Comparison of ENCODE assay signal across 11 mouse cellular contexts in the genomic region with DNA sequence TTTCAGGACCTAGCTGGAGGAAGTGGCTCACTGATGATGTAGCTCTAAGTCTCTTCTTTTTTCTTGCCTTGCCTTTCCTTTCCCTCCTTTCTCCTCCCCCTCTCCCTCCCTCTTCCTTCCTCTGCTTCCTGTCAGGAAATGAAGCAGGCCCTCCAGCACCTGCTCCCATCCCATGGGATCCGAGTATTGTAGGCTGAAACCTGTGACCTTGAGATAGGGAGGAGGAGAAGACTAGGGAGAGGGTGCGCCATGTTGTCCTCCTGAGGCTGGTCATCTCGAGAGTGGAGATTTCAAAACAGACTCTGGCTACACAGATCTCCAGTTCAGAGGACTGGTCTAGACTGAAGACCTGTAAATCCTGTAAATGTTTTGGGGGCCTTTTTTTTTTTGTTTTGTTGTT. TPM values are rescaled to one million over a fixed set of nuclear protein-coding genes. Genes with fewer than 3 reads are reported as not detected.
DNase-seq lines count a peak whose midpoint lies in the region; ATAC-seq and TF ChIP-seq lines count a peak whose summit lies in the region.
"Had no signal": no experiment of that assay in that cellular context is flagged by ENCODE, and none has a peak within 500 bp of the region (broad histone marks: within the 10 kb centered on the region; RNA-seq: fewer than 3 reads in every experiment).

No protein-coding gene starts in this region.

- TF ChIP-seq CTCF in ES-Bruce4 (IDR thresholded peaks at IDR 0.05; ENCODE audit: low read depth, low read length) = no peak

- no peaks in the 10 kb centered on the region for H3K36me3 ChIP-seq in forebrain, embryonic 13.5 days (ENCODE audit: poor library complexity, severe bottlenecking)
- H3K36me3 ChIP-seq in forebrain, embryonic 14.5 days (ENCODE audit: control insufficient read depth, insufficient read depth, low read length) = no peaks in the 10 kb centered on the region
- no peaks in the 10 kb centered on the region for H3K36me3 ChIP-seq in kidney, embryonic 16.5 days (ENCODE audit: insufficient read depth, low read length)
- no peaks in the 10 kb centered on the region for H3K36me3 ChIP-seq in ES-Bruce4 (ENCODE audit: control insufficient read depth, insufficient read depth, low read length, poor library complexity, severe bottlenecking)
- no peaks in the 10 kb centered on the region for H3K36me3 ChIP-seq in liver, embryonic 11.5 days (ENCODE audit: control insufficient read depth, insufficient read depth, low read length)
- H3K36me3 ChIP-seq: limb, embryonic 15.5 days; midbrain, embryonic 15.5 days had no signal

- TF ChIP-seq EP300 in ES-Bruce4 (IDR thresholded peaks at IDR 0.05; ENCODE audit: insufficient read depth, low read depth, low read length) = no peak

- H3K4me1 ChIP-seq in forebrain, embryonic 13.5 days = peaks cover 14% of the 10 kb centered on the region
- peaks cover 11% of the 10 kb centered on the region for H3K4me1 ChIP-seq in forebrain, embryonic 14.5 days (ENCODE audit: control insufficient read depth, insufficient read depth, low read length)
- peaks cover 18% of the 10 kb centered on the region for H3K4me1 ChIP-seq in kidney, embryonic 16.5 days (ENCODE audit: insufficient read depth, low read length)
- H3K4me1 ChIP-seq in ES-Bruce4 (ENCODE audit: control insufficient read depth, insufficient read depth, low read length) = no peaks in the 10 kb centered on the region
- peaks cover 10% of the 10 kb centered on the region for H3K4me1 ChIP-seq in liver, embryonic 11.5 days (replicated peaks; ENCODE audit: control insufficient read depth, insufficient read depth, low read length)

- H3K9me3 ChIP-seq in forebrain, embryonic 13.5 days (replicated peaks) = no peaks in the 10 kb centered on the region
- no peaks in the 10 kb centered on the region for H3K9me3 ChIP-seq in forebrain, embryonic 14.5 days (replicated peaks; ENCODE audit: control insufficient read depth, low read length)
- no peaks in the 10 kb centered on the region for H3K9me3 ChIP-seq in kidney, embryonic 16.5 days (ENCODE audit: low read length)
- H3K9me3 ChIP-seq in ES-Bruce4 (replicated peaks; ENCODE audit: control insufficient read depth, insufficient read depth, low read length, poor library complexity, severe bottlenecking) = no peaks in the 10 kb centered on the region
- H3K9me3 ChIP-seq in liver, embryonic 11.5 days (ENCODE audit: control insufficient read depth, low read length) = no peaks in the 10 kb centered on the region
- H3K9me3 ChIP-seq: limb, embryonic 15.5 days; midbrain, embryonic 15.5 days had no signal

- no peak overlapping the region for H3K4me3 ChIP-seq in forebrain, embryonic 13.5 days
- no peak overlapping the region for H3K4me3 ChIP-seq in forebrain, embryonic 14.5 days (ENCODE audit: low read depth, low read length)
- H3K4me3 ChIP-seq in kidney, embryonic 16.5 days (ENCODE audit: low read length) = no peak overlapping the region
- H3K4me3 ChIP-seq in ES-Bruce4 (ENCODE audit: low read depth, low read length) = peak overlapping the region; percentile 21
- H3K4me3 ChIP-seq in liver, embryonic 11.5 days (ENCODE audit: low read depth, low read length) = 0 out of 2 replicates have a peak overlapping the region, but pooled peaks have one; percentile 81

- H3K4me2 ChIP-seq in forebrain, embryonic 13.5 days = no peak overlapping the region
- no peak overlapping the region for H3K4me2 ChIP-seq in forebrain, embryonic 14.5 days (ENCODE audit: low read length)
- H3K4me2 ChIP-seq in kidney, embryonic 16.5 days (replicated peaks; ENCODE audit: low read depth, low read length) = 0 out of 2 replicates have a peak overlapping the region, but pooled peaks have one; percentile 84
- H3K4me2 ChIP-seq in liver, embryonic 11.5 days = peak overlapping the region; percentile 8; the same call in 1 of the 2 replicates

- no peak overlapping the region for H3K27ac ChIP-seq in forebrain, embryonic 13.5 days
- H3K27ac ChIP-seq in forebrain, embryonic 14.5 days (ENCODE audit: low read depth, low read length) = no peak overlapping the region
- peak overlapping the region; percentile 98; the same call in 1 of the 2 replicates for H3K27ac ChIP-seq in kidney, embryonic 16.5 days (ENCODE audit: low read length)
- H3K27ac ChIP-seq in ES-Bruce4 (ENCODE audit: insufficient read depth, low read length) = peak overlapping the region; percentile 87
- H3K27ac ChIP-seq in liver, embryonic 11.5 days (ENCODE audit: low read depth, low read length) = no peak overlapping the region
- H3K27ac ChIP-seq: midbrain, embryonic 15.5 days had no signal

- H3K9ac ChIP-seq in forebrain, embryonic 13.5 days = peak overlapping the region; percentile 77
- no peak overlapping the region for H3K9ac ChIP-seq in forebrain, embryonic 14.5 days (ENCODE audit: low read length)
- H3K9ac ChIP-seq in kidney, embryonic 16.5 days (replicated peaks; ENCODE audit: low read length) = no peak overlapping the region
- peak overlapping the region; percentile 92 for H3K9ac ChIP-seq in ES-Bruce4 (ENCODE audit: low read depth, poor library complexity, severe bottlenecking)
- H3K9ac ChIP-seq in liver, embryonic 11.5 days (ENCODE audit: low read depth, low read length) = no peak overlapping the region
- H3K9ac ChIP-seq: limb, embryonic 15.5 days had no signal

- TF ChIP-seq POLR2A in ES-Bruce4 (IDR thresholded peaks at IDR 0.05; ENCODE audit: insufficient read depth, low read length) = no peak

- 65% methylated on average over 3 of the region's 3 CpGs for WGBS in forebrain, embryonic 13.5 days
- WGBS in forebrain, embryonic 14.5 days = 78% methylated on average over 3 of the region's 3 CpGs
- 53% methylated on average over 3 of the region's 3 CpGs for WGBS in kidney, embryonic 16.5 days
- WGBS in liver, embryonic 11.5 days = 64% methylated on average over 3 of the region's 3 CpGs

- no peaks in the 10 kb centered on the region for H3K27me3 ChIP-seq in forebrain, embryonic 13.5 days
- no peaks in the 10 kb centered on the region for H3K27me3 ChIP-seq in forebrain, embryonic 14.5 days (replicated peaks; ENCODE audit: control insufficient read depth, insufficient read depth, low read length)
- H3K27me3 ChIP-seq in kidney, embryonic 16.5 days (ENCODE audit: insufficient read depth, low read length) = no peaks in the 10 kb centered on the region
- H3K27me3 ChIP-seq in ES-Bruce4 (ENCODE audit: control insufficient read depth, insufficient read depth, low read length, poor library complexity, severe bottlenecking) = no peaks in the 10 kb centered on the region
- no peaks in the 10 kb centered on the region for H3K27me3 ChIP-seq in liver, embryonic 11.5 days (replicated peaks; ENCODE audit: control insufficient read depth, insufficient read depth, low read length)
- H3K27me3 ChIP-seq: limb, embryonic 15.5 days; midbrain, embryonic 15.5 days had no signal

- no peak for ATAC-seq in forebrain, embryonic 13.5 days
- no peak for ATAC-seq in forebrain, embryonic 14.5 days
- no peak for ATAC-seq in kidney, embryonic 16.5 days (ENCODE audit: low FRiP score, low TSS enrichment)
- ATAC-seq in liver, embryonic 11.5 days (replicated peaks; ENCODE audit: low FRiP score) = no peak
- ATAC-seq: midbrain, embryonic 15.5 days had no signal

- DNase-seq in forebrain, embryonic 14.5 days (ENCODE audit: low spot score) = no peak
- DNase-seq in kidney, adult 9 months = no peak
- no peak for DNase-seq in liver, embryonic 11.5 days (ENCODE audit: low spot score)
- no peak for DNase-seq in embryo, embryonic 10.5 days (ENCODE audit: low spot score)
- no peak for DNase-seq in c-Kit-positive CD71-positive TER-119-positive erythroid progenitor cells, embryonic 14.5 days (ENCODE audit: low spot score)
- DNase-seq: cerebellum, adult 11 months had no signal

RNA-seq across cellular contexts. Expression of a gene that starts 1.6 kb away (rescaled TPM):
- polyA plus RNA-seq in forebrain, embryonic 13.5 days (2015; fragmentation: Nextera tagmentation; extraction: Ambion mirVana) = 11.0 and 12.8 TPM in 2 replicates
- 5.7 and 7.7 TPM in 2 replicates for polyA plus RNA-seq in forebrain, embryonic 14.5 days (2014; fragmentation: Nextera tagmentation; extraction: Ambion mirVana)
- polyA plus RNA-seq in kidney, embryonic 16.5 days (2015; fragmentation: Nextera tagmentation; extraction: Ambion mirVana) = 10.4 and 11.0 TPM in 2 replicates
- 3.2 and 5.6 TPM in 2 replicates for polyA plus RNA-seq in ES-Bruce4 (2011; ENCODE audit: insufficient read depth, insufficient read length, low read depth, missing spikeins)
- 5.1 and 5.9 TPM in 2 replicates for polyA plus RNA-seq in liver, embryonic 11.5 days (2014; fragmentation: Nextera tagmentation; extraction: Ambion mirVana)

RNA-seq across cellular contexts. Expression of a gene that starts 5.6 kb away (rescaled TPM):
- 23.3 and 24.4 TPM in 2 replicates for polyA plus RNA-seq in forebrain, embryonic 13.5 days (2015; fragmentation: Nextera tagmentation; extraction: Ambion mirVana)
- 20.1 and 20.4 TPM in 2 replicates for polyA plus RNA-seq in forebrain, embryonic 14.5 days (2014; fragmentation: Nextera tagmentation; extraction: Ambion mirVana)
- 34.9 and 36.3 TPM in 2 replicates for polyA plus RNA-seq in kidney, embryonic 16.5 days (2015; fragmentation: Nextera tagmentation; extraction: Ambion mirVana)
- polyA plus RNA-seq in ES-Bruce4 (2011; ENCODE audit: insufficient read depth, insufficient read length, low read depth, missing spikeins) = 15.9 and 16.1 TPM in 2 replicates
- 39.1 and 43.8 TPM in 2 replicates for polyA plus RNA-seq in liver, embryonic 11.5 days (2014; fragmentation: Nextera tagmentation; extraction: Ambion mirVana)

RNA-seq across cellular contexts. Expression of a gene that starts 47.3 kb away (rescaled TPM):
- polyA plus RNA-seq in forebrain, embryonic 13.5 days (2015; fragmentation: Nextera tagmentation; extraction: Ambion mirVana) = 1.5 and 1.8 TPM in 2 replicates
- 2.2 and 2.7 TPM in 2 replicates for polyA plus RNA-seq in forebrain, embryonic 14.5 days (2014; fragmentation: Nextera tagmentation; extraction: Ambion mirVana)
- polyA plus RNA-seq in kidney, embryonic 16.5 days (2015; fragmentation: Nextera tagmentation; extraction: Ambion mirVana) = 2.5 and 4.2 TPM in 2 replicates
- polyA plus RNA-seq in ES-Bruce4 (2011; ENCODE audit: insufficient read depth, insufficient read length, low read depth, missing spikeins) = not detected in 2 replicates
- 9.3 and 11.7 TPM in 2 replicates for polyA plus RNA-seq in liver, embryonic 11.5 days (2014; fragmentation: Nextera tagmentation; extraction: Ambion mirVana)

Comparison
In these comparisons a context has a peak if more than half of its experiments do, and no peak if none do; other contexts are left out.
1. H3K9ac ChIP-seq: peak in forebrain, embryonic 13.5 days (single experiment) and ES-Bruce4 (single experiment); none in forebrain, embryonic 14.5 days (single experiment), kidney, embryonic 16.5 days (single experiment) and liver, embryonic 11.5 days (single experiment).
2. H3K27ac ChIP-seq: peak in kidney, embryonic 16.5 days (single experiment) and ES-Bruce4 (single experiment); none in forebrain, embryonic 13.5 days (single experiment), forebrain, embryonic 14.5 days (single experiment) and liver, embryonic 11.5 days (single experiment).
3. H3K4me2 ChIP-seq: peak in kidney, embryonic 16.5 days (single experiment) and liver, embryonic 11.5 days (single experiment); none in forebrain, embryonic 13.5 days (single experiment) and forebrain, embryonic 14.5 days (single experiment).
4. H3K4me3 ChIP-seq: peak in ES-Bruce4 (single experiment) and liver, embryonic 11.5 days (single experiment); none in forebrain, embryonic 13.5 days (single experiment), forebrain, embryonic 14.5 days (single experiment) and kidney, embryonic 16.5 days (single experiment).